Mouse (Mus musculus) left cerebral cortex, adult 11 months (tissue): ENCODE measurements at regions not wholly inside any gene's neighbourhood (a gene's known extent, or its start where the extent isn't known, plus 50 kb on each side); places are given as distances from the start of the nearest gene placed in this dataset.

Source experiments
- DNase-seq: peaks from one replicate; pipeline ENCODE4 v3.0.0; 2022; ENCODE audit warnings: low spot score

DNA sequence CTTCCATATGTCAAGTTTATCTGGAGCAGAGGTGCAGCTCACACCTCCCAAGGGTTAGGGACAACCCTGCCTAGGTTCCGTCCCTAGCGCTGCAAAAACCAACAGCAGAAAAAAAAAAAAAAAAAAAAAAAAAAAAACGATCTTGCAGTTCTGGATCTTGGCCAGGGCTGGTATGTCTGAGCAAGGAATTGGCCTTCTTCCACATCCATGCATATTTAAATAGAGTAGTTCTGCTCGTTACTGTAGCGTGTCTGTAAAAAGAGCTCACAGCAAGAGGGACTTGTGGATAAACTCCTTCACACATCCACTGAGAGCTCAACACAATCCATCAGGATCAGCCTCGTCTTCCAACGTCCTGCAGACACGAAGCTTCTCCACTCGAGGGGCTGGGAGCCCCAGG lies 639.4 kb upstream of the Adam5 start:
- DNase-seq: no peak

DNA sequence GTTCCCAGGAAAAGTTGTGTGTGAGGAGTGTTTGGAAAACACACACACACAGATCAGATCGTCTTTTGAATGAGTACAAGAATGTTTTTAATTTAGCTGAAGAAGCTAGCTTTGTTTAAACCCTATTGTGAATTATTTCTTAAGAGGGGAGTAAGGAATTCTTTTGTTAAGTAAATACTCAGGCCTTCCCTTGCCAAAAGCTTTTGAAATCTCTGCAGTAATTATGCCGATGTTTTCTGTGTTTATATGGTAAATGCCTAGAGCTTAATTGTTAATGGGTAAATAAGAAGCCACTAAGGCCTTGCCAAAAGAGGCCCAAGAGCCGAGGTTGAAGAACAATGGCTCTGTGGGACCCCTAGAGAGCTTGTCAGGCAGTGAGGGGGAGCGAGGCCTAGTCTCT lies 638.3 kb upstream of the Adam5 start:
- no peak for DNase-seq

DNA sequence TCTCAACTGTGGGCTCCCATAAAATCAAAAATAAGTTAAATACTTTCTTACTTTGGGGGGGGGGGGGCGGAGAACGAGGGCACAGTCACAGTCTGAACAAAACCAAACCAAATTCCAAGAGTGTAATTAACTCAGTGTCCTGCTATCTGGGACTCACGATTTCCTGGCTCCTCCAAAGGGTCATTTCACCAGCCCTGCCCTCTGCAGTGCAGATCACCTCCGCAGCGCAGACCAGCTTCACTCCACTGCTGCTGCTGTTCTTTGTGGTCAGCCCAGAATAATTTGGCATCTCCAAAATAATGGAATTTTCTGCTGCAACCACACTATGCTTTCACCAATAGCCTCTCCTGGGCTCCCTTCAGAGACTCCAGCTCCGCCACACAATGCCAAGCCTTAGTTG lies 631.5 kb upstream of the Adam5 start:
- no peak for DNase-seq

DNA sequence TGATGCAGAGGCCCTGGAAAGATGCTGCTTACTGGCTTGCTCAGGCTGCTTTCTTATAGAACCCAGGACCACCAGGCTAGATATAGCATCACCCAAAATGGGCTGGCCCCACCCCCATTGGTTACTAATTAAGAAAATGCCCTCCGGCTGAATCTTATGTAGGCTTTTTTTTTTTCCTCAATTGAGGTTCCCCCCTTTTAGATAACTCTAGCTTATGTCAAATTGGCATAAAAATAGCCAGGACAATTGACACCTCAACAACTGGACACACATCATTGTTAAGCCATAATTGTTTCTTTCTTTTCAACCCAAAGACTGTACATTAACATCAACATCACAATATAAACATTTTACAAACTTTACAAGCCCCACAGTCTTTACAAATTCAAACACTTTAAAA lies 630.8 kb upstream of the Adam5 start:
- DNase-seq: no peak

DNA sequence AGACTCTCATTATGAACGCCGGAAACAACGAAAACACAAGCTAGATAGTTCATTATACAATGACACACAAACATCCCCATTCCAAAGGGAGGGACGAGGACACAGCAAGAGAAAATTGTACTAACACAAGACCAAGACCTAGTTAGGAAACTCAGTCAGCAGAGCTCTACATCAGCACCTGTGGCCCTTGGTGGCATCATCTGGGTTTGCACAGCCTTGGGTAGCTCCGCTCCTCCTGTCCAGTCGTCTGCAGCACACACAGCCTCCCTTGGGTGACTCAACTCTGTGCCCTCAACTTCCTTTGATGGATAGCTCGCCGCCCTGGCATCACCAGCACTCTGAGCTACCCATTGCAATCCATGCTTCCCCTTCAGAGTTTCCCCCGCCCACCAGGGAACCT lies 629.7 kb upstream of the Adam5 start:
- no peak for DNase-seq

DNA sequence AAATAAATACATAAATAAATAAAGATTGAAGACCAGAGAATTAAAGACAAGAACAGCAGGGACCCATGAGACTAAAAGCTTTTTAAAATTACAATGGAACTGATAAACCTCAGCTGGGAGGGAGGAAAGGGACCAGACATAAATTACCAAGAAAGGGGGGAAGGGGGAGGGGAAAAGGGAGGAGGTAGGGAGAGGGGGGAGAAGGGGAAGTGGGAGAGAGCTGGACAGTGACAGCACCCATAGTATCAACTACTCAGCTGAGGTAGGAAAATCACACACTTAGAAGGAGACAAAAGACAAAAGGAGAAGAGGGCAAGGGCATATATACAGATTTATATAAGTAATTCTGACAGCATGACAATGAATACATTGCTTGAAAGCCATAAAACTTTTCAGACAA lies 626.4 kb upstream of the Adam5 start:
- DNase-seq: no peak

DNA sequence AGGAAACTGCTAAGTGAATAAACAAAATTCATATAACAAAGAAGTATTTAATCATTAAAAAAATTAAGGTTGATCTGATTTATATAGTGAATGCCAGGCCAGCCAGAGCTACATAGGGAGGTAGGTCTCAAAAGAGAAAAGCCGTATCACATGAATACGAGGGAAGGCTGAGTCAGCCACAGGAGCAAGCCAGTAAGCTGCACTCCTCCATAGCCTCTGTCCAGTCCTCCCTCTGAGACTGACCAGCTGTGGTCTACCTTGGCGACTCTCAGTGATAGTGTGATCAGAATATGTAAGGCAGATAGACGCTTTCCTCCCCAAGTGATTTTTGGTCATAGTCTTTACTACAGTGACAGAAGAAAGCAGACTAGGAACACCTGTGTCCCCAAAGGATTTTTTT lies 625.4 kb upstream of the Adam5 start:
- no peak for DNase-seq

DNA sequence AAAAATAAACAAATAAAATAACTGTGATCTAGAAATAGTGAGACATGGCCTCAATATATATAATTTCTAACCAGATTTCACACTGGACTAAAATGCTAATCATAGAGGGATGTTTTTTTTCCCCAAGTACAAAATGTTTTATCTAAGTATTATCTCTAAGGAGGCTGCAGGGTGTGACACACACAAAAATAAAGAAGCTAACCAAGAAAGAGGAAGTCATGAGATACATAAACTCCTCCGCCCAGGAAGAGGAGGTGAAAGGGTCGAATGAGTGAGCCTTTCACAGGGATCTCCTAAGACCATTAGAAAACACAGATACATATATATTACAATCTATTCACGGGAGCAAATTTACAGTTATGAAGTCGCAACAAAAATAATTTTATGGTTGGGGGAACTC lies 623.7 kb upstream of the Adam5 start:
- no peak for DNase-seq

DNA sequence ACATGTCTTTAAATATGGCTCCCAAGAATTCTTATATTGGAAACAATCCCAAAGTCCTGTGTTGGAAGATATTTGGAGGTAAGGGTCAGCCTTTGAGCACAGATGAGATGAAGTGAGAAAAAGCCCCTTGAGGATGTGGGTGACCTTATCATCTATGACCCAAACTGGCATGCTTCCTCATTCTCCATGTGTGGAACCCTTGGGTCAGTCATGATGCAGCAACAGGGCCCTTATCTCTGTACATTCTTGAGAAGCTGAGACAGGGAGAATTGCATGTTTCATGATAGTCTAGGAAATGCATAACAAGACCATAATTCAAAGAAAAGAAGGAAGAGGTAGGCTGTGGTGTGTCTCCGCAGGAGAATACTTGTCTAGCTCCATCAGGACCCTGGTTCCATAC lies 621.8 kb upstream of the Adam5 start:
- no peak for DNase-seq

DNA sequence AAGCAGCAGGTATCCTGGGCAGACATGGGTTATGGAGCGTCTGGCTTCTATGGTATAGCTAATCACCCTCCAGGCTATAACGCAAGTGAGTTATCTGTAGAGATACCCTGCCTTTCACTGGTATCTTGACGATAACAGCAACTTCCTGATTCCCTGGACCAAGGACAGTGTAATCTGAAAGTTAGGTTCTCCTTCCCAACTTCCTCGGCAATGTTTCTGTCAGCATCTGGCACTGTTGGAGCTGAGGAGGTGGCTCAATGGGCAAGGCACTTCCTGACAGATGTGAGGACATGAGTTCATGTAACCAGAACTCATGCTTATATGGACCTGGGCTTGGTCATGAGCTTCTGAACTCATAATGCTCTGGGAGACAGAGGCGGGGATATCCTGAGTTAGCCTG lies 620.9 kb upstream of the Adam5 start:
- no peak for DNase-seq

DNA sequence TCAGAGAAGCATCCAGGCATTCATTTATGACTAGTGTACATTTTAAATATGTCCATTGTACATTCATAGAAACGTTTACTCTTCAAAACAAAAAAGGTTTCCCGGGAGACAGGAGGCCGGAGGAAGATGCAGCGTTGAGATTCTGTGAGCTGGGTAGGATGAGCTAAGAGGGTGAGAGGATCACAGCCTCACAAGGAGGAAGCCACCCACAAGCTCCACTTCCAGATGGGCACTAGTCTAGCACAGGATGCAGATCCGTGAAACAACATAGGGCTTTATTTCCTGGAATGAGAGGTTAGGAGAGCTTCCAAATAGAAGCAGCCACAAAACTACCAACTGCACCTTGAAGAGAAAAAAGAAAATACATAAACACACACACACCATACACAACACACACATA lies 619.4 kb upstream of the Adam5 start:
- DNase-seq: no peak

DNA sequence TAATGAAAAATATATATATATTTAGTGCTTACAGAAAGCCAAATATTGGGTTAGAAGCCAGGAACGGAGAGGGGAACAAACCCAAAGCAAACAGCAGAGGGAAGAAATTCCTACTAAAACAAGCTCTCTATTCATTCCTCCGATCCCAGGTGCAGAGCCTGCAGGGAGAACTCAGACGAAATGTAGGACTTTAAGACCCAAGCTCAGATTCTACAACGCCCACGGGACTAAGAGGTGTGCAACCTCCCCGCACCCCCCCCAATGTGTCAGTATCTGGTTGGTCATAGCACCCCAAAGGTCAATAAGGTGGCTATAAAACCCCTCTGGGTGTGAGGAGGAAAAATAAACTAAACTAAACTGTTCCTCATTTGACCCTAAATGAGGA lies 616.9 kb upstream of the Adam5 start:
- DNase-seq: no peak

DNA sequence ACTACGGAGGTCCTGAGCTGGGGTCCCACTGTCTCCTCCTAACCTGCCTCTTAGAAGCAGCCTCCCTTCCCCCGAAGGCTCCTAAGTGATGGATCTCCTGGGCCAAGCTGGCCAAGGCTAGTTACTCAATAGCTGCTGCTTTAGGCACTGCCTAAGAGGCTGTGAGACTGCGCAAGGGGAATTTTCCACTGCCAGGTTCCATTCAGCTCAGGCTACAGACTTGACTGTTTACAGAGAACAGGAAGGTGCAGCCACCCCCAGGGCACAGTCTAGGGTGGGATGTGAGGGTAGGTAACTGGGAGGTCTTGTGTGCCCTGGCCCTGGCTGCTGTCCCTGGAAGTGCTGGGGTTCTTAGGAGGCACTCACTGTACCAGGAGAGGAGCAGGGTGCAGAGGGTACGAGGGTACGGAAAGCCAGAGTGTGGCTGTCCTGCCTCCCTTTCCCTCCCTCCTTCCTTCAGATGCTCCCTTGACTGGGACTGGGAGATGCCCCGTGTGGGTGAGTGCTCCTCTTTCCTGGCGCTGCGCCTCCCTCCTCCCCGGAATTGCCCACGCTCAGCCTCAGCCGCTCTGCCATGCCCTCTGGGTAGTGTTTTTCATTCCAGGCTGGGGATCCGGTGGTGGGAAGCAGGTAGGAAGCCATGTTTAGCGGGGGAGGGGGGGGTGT lies 616.4 kb upstream of the Adam5 start:
- DNase-seq: peak; percentile 17

DNA sequence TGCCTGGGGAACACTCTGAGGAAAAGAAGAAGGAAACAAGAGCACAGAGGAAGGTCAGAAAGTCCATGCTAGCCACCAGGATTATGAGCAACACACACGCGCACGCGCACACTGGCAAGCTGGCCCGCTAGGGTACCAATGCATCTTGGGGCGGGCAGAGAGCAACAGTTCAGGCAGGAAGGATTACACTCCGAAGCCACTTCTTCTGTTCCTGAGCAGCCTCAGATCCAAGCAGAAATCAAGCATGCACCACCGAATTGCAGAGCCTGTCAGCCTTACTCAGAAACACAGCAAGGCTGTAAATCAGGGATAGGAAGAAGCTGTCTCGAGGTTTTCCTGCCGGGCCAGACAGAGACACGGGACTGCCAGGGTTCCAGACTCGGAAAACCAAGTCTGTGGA lies 615.8 kb upstream of the Adam5 start:
- DNase-seq: no peak

DNA sequence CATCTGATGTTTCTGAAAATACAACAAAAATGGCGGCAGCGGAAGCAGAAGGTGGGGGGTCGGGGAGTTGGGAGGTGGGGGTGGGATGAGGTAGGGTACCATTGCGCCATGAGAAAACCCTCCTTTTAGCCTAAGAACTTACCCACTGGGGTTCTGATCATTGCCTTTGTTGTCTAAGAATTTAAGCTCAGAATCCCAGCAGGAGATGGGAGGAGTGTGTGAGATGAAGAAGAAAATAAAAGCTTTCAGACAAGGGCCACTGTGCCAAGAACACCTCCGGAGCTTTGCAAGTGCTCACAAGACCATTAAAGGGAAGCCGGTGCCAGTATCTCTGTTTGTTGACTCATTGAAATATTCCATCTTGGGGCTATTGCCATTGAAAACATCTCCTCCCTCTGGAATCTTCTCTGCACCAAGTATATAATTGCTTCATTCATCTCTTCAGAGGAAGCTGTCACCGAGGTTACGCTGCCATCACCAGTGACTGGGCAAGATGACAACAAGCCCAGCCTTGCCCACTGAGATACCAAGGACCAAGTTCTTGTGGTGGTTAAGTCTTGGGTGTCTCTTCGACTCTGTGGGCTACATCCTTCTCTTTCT lies 614.0 kb upstream of the Adam5 start:
- DNase-seq: no peak

DNA sequence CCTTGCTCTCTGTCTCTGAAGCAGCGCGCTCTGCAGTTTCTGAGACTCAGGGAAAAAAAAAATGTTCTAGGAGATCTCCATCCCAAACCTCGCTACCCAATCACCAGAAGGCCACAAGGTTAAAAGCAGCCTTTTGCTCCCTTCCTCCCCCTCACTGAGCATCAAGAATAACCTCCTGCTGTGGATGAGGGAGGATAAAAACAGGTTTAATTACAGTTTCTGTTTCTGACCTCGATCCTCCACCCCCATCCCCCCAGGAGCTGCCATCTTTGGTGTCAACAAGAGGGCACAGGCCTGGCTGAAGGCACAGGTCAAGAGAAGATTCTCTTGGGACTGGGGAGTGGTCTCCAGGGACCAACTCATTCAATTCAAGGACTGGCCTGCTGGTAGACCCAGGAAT lies 613.0 kb upstream of the Adam5 start:
- no peak for DNase-seq

DNA sequence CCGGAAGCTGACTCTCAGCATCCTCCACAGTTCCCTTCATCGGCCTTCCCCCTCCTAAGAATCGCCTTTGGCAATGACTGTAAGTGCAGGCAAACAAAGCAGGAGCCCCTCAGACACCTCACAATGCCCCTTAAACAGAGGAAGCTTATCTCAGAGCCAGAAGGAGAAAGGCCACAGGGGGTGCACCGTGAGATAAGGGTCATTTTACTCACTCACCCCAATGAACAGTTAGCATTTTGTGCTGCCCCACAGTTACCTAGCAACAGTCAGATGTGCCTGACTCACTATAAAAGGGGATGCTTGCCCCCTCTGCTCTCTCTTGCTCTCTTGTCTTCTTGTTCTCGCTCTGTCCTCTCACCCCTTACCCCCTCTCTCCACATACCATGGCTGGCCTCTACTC lies 606.4 kb upstream of the Adam5 start:
- DNase-seq: no peak

DNA sequence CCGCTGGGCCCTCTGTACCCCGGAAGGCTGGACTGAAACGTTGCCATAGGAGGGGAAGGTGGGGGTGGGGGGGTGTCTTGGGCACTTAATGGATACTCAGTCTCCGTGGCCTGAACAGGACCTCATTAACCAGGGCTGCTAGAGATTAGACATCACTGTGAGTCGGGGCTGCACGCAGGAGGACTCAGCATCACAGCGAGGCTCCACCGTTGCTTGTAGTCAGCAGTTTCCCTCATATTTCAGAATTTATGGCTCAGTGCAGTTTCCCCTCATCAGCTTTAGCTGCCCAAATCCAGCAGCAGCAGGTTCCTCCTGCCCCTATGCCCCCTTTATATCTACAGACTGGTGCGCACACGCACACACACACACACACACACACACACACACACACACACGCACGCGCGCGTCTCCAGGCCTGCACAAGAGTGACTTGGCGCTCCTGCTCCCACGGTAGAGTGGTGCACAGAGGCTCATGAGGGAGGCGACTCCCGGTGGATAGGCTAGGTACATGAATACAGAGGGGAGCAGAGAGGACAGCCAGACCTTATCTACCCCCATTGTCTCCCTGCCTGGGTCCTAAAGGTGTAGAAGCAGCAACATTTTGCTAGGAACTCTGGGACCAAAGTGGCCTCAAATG lies 605.8 kb upstream of the Adam5 start:
- no peak for DNase-seq

DNA sequence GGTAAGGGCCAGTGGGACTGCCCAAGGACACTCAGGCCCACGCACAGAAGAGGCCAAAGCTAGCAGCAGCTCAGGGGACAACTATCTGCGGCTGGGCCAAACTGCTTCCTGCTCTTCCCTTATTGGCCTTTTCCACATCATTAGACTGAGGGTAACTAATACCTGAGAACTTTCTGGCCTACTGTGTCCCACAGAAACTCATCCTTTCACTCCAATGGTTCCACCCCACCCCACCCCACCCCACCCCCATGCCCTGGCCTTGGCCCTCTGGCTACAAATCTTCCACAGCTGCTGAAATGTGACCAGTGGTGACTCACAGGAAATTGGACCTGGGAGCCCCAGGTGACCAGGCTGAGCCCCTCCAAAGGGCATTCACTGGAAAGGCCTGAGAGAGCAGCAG lies 604.6 kb upstream of the Adam5 start:
- DNase-seq: no peak

DNA sequence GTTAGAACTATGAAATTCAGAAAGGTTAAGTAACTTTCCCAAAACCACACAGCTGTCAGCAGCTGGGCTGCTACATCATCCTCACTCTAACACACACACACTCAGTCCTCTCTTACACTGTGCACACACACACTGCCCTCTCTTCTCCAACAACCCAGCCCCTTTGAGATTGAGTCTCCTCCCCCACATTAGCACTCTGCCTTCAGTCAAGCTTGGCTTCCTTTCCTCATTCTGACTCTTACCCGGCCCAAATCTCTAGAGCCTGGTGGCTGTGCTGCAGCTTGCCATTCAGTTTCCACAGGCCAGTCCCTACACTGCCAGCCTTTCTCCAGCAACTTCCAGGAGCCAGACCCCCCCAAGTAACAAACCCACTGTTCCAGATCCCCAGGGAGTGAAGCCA lies 602.0 kb upstream of the Adam5 start:
- no peak for DNase-seq

DNA sequence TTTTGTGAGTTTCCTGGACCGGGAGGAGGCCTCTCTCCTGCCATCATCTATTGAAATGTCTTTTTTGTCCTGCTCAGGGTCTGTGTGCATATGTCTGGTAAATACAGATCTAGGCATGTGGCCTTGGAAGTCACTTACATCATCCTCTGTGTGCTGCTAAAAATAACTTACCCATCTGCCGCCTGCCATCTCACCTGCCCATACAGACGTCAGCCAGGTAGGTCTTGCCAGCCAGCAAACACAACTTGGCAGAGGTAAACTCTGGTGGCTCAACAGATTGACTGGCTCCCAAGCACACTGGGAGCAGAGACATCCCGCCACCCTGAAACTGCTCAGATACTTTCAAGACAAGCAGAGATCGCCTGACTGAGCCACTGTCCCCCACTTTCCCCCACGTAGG lies 597.3 kb upstream of the Adam5 start:
- DNase-seq: no peak

DNA sequence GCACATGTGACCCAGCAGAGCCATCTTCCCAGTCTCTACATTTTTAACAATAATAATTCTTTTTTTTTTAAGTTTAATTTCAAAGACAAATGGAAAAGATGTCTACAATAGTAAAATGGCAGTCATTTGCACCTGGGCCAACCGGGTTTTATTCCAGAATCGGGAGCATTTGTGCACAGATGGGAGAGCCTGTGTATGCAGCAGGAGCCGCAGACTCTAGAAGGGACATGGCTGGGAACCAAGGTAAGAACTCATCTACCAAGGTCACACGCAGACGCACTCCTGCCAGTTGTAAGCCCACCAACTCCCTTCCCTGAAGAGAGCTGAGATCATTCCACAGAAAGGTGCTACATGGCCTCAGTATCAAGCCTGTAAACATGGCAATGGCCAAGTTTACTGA lies 586.4 kb upstream of the Adam5 start:
- no peak for DNase-seq

DNA sequence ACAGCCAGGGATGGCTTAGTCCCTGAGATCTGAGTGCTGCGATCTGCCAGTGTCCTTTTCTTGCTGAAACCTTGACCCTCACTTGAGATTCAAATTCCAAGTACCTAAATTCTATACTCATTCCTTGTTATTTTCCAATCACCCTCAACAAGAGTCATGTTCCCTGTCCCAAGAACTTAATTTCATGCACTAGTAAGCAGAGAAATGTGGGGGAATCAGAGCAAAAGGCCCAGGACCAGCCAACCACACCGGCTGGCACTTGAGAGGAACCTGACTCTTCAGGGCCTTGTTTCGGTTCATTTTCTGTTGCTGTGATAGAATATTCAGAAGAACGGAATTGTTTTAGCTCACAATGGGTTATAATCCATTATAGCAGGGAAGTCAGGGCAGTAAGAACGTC lies 583.7 kb upstream of the Adam5 start:
- no peak for DNase-seq

DNA sequence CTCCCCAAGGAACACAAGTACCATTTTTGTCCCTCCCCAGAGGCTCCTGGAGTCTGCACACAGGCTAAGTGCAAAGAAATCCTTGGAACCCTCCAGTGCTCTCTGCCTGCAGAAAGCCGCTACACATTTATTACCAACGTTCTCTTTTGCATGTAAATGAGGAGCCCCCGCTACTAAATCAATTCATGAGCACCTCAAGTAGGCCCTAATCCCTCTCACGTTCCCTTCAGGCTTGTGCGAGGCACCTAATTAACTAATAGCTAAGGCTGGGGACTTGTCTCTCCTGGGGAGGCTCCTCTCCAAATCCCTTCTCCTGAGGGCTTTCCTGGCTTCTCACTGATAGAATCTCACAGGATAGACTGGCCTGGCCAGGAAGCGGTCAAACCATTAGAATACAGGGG lies 568.6 kb upstream of the Adam5 start:
- no peak for DNase-seq
